Mouse (Mus musculus): ENCODE results near the gene Ddx10.

Gene Ddx10

GRCm38 (mm10) chr9:53247953-53248397 is at the start of gene Ddx10:
Ddx10 (minus strand) TSS chr9:53248053.
- no peaks in the 10 kb centered on the region for H3K36me3 ChIP-seq (ENCODE audit: control insufficient read depth, insufficient read depth, low read length, poor library complexity, severe bottlenecking)
- no peaks in the 10 kb centered on the region for H3K27me3 ChIP-seq (ENCODE audit: control insufficient read depth, insufficient read depth, low read length, poor library complexity, severe bottlenecking)
- DNase-seq (ENCODE audit: low read depth, low spot score), result peak; percentile 99

- no peaks in the 10 kb centered on the region for H3K27me3 ChIP-seq (ENCODE audit: control insufficient read depth, insufficient read depth, low read length, poor library complexity, severe bottlenecking)
- DNase-seq (ENCODE audit: low read depth, low spot score), result no peak
- no peaks in the 10 kb centered on the region for H3K36me3 ChIP-seq (ENCODE audit: control insufficient read depth, insufficient read depth, low read length, poor library complexity, severe bottlenecking)
Observed at GRCm38 (mm10) chr9:53292833-53293232, 45.0 kb upstream of the Ddx10 start.

- no peaks in the 10 kb centered on the region for H3K36me3 ChIP-seq (ENCODE audit: control insufficient read depth, insufficient read depth, low read length, poor library complexity, severe bottlenecking)
- H3K27me3 ChIP-seq (ENCODE audit: control insufficient read depth, insufficient read depth, low read length, poor library complexity, severe bottlenecking), result no peaks in the 10 kb centered on the region
- DNase-seq (ENCODE audit: low read depth, low spot score), result no peak
Observed at GRCm38 (mm10) chr9:53290006-53290405, 42.2 kb upstream of the Ddx10 start.

- no peak for DNase-seq (ENCODE audit: low read depth, low spot score)
- H3K36me3 ChIP-seq (ENCODE audit: control insufficient read depth, insufficient read depth, low read length, poor library complexity, severe bottlenecking), result no peaks in the 10 kb centered on the region
Observed at GRCm38 (mm10) chr9:53286793-53287192, 38.9 kb upstream of the Ddx10 start.

GRCm38 (mm10) chr9:53278997-53279396 is 31.1 kb upstream of the Ddx10 start:
- Histone ChIP-seq H3K27me3 (ENCODE audit: control insufficient read depth, insufficient read depth, low read length, poor library complexity, severe bottlenecking) (no peaks in the 10 kb centered on the region), H3K36me3 (ENCODE audit: control insufficient read depth, insufficient read depth, low read length, poor library complexity, severe bottlenecking) (no peaks in the 10 kb centered on the region)
- DNase-seq (ENCODE audit: low read depth, low spot score), result no peak

More at GRCm38 (mm10) chr9:53286793-53287192, 38.9 kb upstream of the Ddx10 start:
- H3K27me3 ChIP-seq (ENCODE audit: control insufficient read depth, insufficient read depth, low read length, poor library complexity, severe bottlenecking), result no peaks in the 10 kb centered on the region

- no peaks in the 10 kb centered on the region for H3K36me3 ChIP-seq (ENCODE audit: control insufficient read depth, insufficient read depth, low read length, poor library complexity, severe bottlenecking)
- no peak for DNase-seq (ENCODE audit: low read depth, low spot score)
- no peaks in the 10 kb centered on the region for H3K27me3 ChIP-seq (ENCODE audit: control insufficient read depth, insufficient read depth, low read length, poor library complexity, severe bottlenecking)
Observed at GRCm38 (mm10) chr9:53276381-53276780, 28.5 kb upstream of the Ddx10 start.

GRCm38 (mm10) chr9:53272714-53273113 is 24.9 kb upstream of the Ddx10 start:
- no peaks in the 10 kb centered on the region for H3K36me3 ChIP-seq (ENCODE audit: control insufficient read depth, insufficient read depth, low read length, poor library complexity, severe bottlenecking)
- no peak for DNase-seq (ENCODE audit: low read depth, low spot score)

GRCm38 (mm10) chr9:53272207-53272606 is 24.4 kb upstream of the Ddx10 start:
- no peak for DNase-seq (ENCODE audit: low read depth, low spot score)
- no peaks in the 10 kb centered on the region for H3K36me3 ChIP-seq (ENCODE audit: control insufficient read depth, insufficient read depth, low read length, poor library complexity, severe bottlenecking)

More at GRCm38 (mm10) chr9:53272714-53273113, 24.9 kb upstream of the Ddx10 start:
- no peaks in the 10 kb centered on the region for H3K27me3 ChIP-seq (ENCODE audit: control insufficient read depth, insufficient read depth, low read length, poor library complexity, severe bottlenecking)

GRCm38 (mm10) chr9:53271281-53272022 is 23.6 kb upstream of the Ddx10 start:
- no peak for DNase-seq (ENCODE audit: low read depth, low spot score)
- H3K27me3 ChIP-seq (ENCODE audit: control insufficient read depth, insufficient read depth, low read length, poor library complexity, severe bottlenecking), result no peaks in the 10 kb centered on the region

More at GRCm38 (mm10) chr9:53272207-53272606, 24.4 kb upstream of the Ddx10 start:
- H3K27me3 ChIP-seq (ENCODE audit: control insufficient read depth, insufficient read depth, low read length, poor library complexity, severe bottlenecking), result no peaks in the 10 kb centered on the region

GRCm38 (mm10) chr9:53269466-53269755 is 21.6 kb upstream of the Ddx10 start:
- no peaks in the 10 kb centered on the region for H3K36me3 ChIP-seq (ENCODE audit: control insufficient read depth, insufficient read depth, low read length, poor library complexity, severe bottlenecking)
- DNase-seq (ENCODE audit: low read depth, low spot score), result no peak
- no peaks in the 10 kb centered on the region for H3K27me3 ChIP-seq (ENCODE audit: control insufficient read depth, insufficient read depth, low read length, poor library complexity, severe bottlenecking)

More at GRCm38 (mm10) chr9:53271281-53272022, 23.6 kb upstream of the Ddx10 start:
- no peaks in the 10 kb centered on the region for H3K36me3 ChIP-seq (ENCODE audit: control insufficient read depth, insufficient read depth, low read length, poor library complexity, severe bottlenecking)

GRCm38 (mm10) chr9:53268731-53269465 is 21.0 kb upstream of the Ddx10 start:
- no peaks in the 10 kb centered on the region for H3K27me3 ChIP-seq (ENCODE audit: control insufficient read depth, insufficient read depth, low read length, poor library complexity, severe bottlenecking)
- no peaks in the 10 kb centered on the region for H3K36me3 ChIP-seq (ENCODE audit: control insufficient read depth, insufficient read depth, low read length, poor library complexity, severe bottlenecking)
- peak; percentile 12 for DNase-seq (ENCODE audit: low read depth, low spot score)

GRCm38 (mm10) chr9:53268036-53268435 is 20.2 kb upstream of the Ddx10 start:
- DNase-seq (ENCODE audit: low read depth, low spot score), result no peak
- Histone ChIP-seq H3K27me3 (ENCODE audit: control insufficient read depth, insufficient read depth, low read length, poor library complexity, severe bottlenecking) (no peaks in the 10 kb centered on the region), H3K36me3 (ENCODE audit: control insufficient read depth, insufficient read depth, low read length, poor library complexity, severe bottlenecking) (no peaks in the 10 kb centered on the region)

GRCm38 (mm10) chr9:53265589-53265988 is 17.7 kb upstream of the Ddx10 start:
- Histone ChIP-seq H3K27me3 (ENCODE audit: control insufficient read depth, insufficient read depth, low read length, poor library complexity, severe bottlenecking) (no peaks in the 10 kb centered on the region), H3K36me3 (ENCODE audit: control insufficient read depth, insufficient read depth, low read length, poor library complexity, severe bottlenecking) (no peaks in the 10 kb centered on the region)
- no peak for DNase-seq (ENCODE audit: low read depth, low spot score)

GRCm38 (mm10) chr9:53264387-53264786 is 16.5 kb upstream of the Ddx10 start:
- Histone ChIP-seq H3K36me3 (ENCODE audit: control insufficient read depth, insufficient read depth, low read length, poor library complexity, severe bottlenecking) (no peaks in the 10 kb centered on the region), H3K27me3 (ENCODE audit: control insufficient read depth, insufficient read depth, low read length, poor library complexity, severe bottlenecking) (no peaks in the 10 kb centered on the region)
- no peak for DNase-seq (ENCODE audit: low read depth, low spot score)

- Histone ChIP-seq H3K36me3 (ENCODE audit: control insufficient read depth, insufficient read depth, low read length, poor library complexity, severe bottlenecking) (no peaks in the 10 kb centered on the region), H3K27me3 (ENCODE audit: control insufficient read depth, insufficient read depth, low read length, poor library complexity, severe bottlenecking) (no peaks in the 10 kb centered on the region)
- DNase-seq (ENCODE audit: low read depth, low spot score), result no peak
Observed at GRCm38 (mm10) chr9:53258199-53258598, 10.3 kb upstream of the Ddx10 start.

Measured in splenic B cell, adult 2 months (primary cell).